Mouse (Mus musculus) megakaryocyte, embryonic 14.5 days (primary cell): Measurements from ENCODE around the gene Dock2. TPM values are rescaled to one million over a fixed set of nuclear protein-coding genes. Genes with fewer than 3 reads are reported as not detected.

Experiments
- H3K27me3 ChIP-seq: replicated peaks from 2 replicates; pipeline ENCODE3; 2012; ENCODE audit warnings: inconsistent platforms
- H3K36me3 ChIP-seq: replicated peaks from 2 replicates; pipeline ENCODE3; 2012; ENCODE audit warnings: low read length, inconsistent platforms, mixed read lengths
- H3K4me1 ChIP-seq: 2 replicates; pipeline ENCODE4 v1.6.1; 2012; ENCODE audit warnings: inconsistent platforms
- H3K4me3 ChIP-seq: replicated peaks from 2 replicates; pipeline ENCODE3; 2012; ENCODE audit warnings: moderate library complexity, mild to moderate bottlenecking, inconsistent platforms
- H3K9me3 ChIP-seq: 2 replicates; pipeline ENCODE4 v1.6.1; 2012; ENCODE audit warnings: inconsistent platforms
- FLI1 ChIP-seq: IDR thresholded peaks from 2 replicates; pipeline ENCODE4 v1.6.1; 2012; ENCODE audit warnings: low read length, inconsistent platforms, mixed read lengths
- GATA1 ChIP-seq: IDR thresholded peaks from 3 replicates; pipeline ENCODE4 v1.6.1; 2012; ENCODE audit warnings: mixed read lengths, low read length, inconsistent platforms, borderline replicate concordance
- polyA plus RNA-seq: library from polyadenylated mRNA; stranded (reverse); fragments of >175 nt; gene quantifications from 2 replicates; pipeline ENCODE4 v1.2.3, GENCODE M21; 2012; ENCODE audit warnings: low replicate concordance; ENCODE audit not compliant: insufficient read depth

Gene Dock2
- polyA plus RNA-seq, 1 experiment = 15.1 TPM

DNA sequence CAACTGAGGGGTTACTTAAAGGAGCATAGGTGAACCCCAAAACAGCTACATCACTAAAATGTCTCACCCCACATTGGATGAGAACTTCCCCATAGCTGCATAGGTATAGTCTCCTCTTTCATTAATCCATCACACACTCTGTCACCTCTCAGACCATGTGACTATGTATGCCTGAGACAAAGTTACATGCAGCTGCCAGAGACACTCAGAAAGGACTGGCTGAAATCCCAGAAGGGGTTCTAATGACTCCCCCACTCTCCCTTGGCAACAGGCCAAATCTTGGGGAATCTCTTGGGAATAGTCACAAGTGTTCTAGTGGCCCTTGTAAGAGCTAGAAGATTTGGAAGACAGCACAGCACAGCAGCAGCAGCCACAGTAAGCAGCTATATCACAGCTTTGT is 1.2 kb upstream of the Dock2 start:
- peaks cover 10% of the 10 kb centered on the region for H3K9me3 ChIP-seq
- peaks cover 17% of the 10 kb centered on the region for H3K27me3 ChIP-seq
- peaks cover 5% of the 10 kb centered on the region for H3K36me3 ChIP-seq
- H3K4me1 ChIP-seq = peaks cover 37% of the 10 kb centered on the region
- H3K4me3 ChIP-seq = no peak overlapping the region
- TF ChIP-seq GATA1 (no peak), FLI1 (no peak)

DNA sequence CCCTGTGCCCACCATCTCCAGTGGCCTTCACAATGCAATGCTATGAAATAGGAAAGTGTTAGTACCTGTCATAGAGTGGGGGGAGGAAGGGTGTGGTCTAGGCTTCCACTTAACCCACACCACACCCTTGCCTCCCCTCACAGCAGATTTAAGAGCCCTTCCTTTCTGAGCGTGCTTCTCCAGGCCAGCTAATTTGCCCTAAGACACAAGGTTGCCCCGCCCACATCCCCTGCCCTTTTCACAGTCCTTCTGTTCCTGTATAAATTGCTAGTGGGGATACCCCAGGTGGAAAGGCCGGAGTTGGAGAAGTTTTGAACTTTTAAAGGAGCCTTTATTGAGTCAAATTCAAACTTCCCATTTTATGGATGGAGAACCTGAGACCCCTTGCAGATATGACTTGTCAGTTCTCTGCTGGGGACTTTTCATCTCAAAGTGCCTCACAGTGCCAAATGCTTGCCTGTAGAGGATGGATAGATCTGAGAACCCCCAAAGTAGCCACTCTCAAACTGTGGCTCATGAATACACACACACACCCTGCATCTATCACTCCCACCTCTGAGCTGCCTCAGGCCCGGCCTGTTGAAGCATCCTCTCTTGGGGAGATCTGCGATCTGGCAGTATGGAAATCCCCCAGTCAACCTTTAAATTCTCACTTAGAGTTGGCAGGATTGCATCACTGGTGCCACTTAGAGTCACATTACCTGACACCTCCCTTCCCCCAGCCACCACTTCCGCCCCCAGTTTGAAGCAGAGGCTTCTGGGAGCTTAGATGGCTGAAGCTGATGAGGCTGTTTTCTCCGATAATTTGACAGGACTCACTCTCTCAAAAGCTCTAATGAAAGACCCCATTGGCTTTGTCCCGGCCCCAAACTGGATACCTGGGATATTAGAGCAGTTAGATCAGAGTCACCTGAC is 919 bp downstream of the Dock2 start:
- no peak for TF ChIP-seq GATA1
- TF ChIP-seq FLI1 = no peak
- peaks cover 3% of the 10 kb centered on the region; the same call in 1 of the 2 replicates for H3K9me3 ChIP-seq

DNA sequence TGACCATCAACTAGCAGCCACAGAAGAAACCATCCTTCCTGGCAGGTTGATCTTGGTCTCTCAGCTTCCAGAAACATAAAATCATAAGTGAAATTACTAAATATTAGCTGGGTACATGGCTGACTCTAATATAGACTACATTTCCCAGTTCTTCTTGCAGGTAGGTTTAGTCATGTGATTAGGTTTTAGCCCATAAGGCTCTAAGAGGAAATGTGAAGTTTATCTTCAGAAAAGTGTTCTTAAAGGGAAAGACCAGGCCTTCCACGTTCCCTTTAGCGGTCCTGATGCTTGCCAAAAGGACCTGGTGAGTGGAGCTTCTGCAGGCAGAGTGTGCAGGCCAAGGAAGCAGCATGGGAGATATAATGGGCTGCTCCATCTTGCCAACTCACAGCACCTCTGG is 2.9 kb downstream of the Dock2 start:
- H3K4me3 ChIP-seq = no peak overlapping the region
- peaks cover 57% of the 10 kb centered on the region for H3K4me1 ChIP-seq
- peaks cover 5% of the 10 kb centered on the region for H3K36me3 ChIP-seq
- H3K9me3 ChIP-seq = peaks cover 3% of the 10 kb centered on the region; the same call in 1 of the 2 replicates
- TF ChIP-seq FLI1 (no peak), GATA1 (no peak)
- peaks cover 30% of the 10 kb centered on the region for H3K27me3 ChIP-seq

More for the DNA sequence above, 919 bp downstream of the Dock2 start:
- Histone ChIP-seq H3K4me3 (peak overlapping the region; percentile 95), H3K27me3 (peaks cover 21% of the 10 kb centered on the region), H3K4me1 (peaks cover 48% of the 10 kb centered on the region), H3K36me3 (peaks cover 5% of the 10 kb centered on the region)

DNA sequence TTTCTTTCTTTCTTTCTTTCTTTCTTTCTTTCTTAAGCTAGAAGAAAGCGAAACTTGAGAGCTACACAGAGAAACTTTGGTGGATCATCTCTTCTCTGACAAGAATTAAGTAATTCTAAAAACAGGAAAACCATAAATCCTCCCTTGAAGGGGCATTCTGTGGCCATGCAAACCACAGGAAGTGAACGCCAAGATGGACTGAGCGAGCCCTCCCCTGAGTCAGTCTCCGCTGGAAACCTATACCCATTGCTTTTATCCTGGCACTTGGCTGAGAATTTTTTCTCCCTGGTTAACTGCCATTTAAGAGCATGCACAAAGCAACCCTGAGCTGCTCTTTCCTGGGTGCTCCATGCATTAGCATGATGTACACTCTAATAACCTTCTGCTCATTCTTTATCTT is 3.7 kb downstream of the Dock2 start:
- no peaks in the 10 kb centered on the region for H3K9me3 ChIP-seq
- no peak for TF ChIP-seq FLI1
- no peak for TF ChIP-seq GATA1
- H3K4me1 ChIP-seq = peaks cover 57% of the 10 kb centered on the region
- H3K4me3 ChIP-seq = peak overlapping the region; percentile 79
- H3K27me3 ChIP-seq = peaks cover 36% of the 10 kb centered on the region
- peaks cover 5% of the 10 kb centered on the region for H3K36me3 ChIP-seq

DNA sequence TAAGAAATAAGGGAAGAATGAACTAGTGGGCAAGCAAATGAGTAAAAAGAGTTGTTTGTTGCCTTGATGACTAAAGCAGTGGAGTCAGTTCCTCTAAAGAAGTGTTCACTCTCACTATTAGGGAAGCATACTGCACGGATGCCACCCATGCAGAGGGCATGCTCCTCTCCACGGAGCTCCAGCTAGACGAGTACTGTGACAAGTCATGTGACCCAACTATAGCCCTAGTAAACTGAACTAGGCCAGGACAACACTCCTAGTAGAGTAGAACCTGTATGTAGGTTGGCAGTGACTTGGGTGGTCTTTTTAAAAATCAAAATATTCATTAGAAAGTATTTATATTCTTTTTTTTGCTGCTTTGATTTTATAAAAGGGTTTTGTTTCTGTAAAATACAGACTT is 5.3 kb downstream of the Dock2 start:
- Histone ChIP-seq H3K36me3 (peaks cover 7% of the 10 kb centered on the region), H3K9me3 (no peaks in the 10 kb centered on the region), H3K27me3 (peaks cover 41% of the 10 kb centered on the region), H3K4me1 (peaks cover 50% of the 10 kb centered on the region), H3K4me3 (no peak overlapping the region)
- no peak for TF ChIP-seq FLI1
- TF ChIP-seq GATA1 = no peak

DNA sequence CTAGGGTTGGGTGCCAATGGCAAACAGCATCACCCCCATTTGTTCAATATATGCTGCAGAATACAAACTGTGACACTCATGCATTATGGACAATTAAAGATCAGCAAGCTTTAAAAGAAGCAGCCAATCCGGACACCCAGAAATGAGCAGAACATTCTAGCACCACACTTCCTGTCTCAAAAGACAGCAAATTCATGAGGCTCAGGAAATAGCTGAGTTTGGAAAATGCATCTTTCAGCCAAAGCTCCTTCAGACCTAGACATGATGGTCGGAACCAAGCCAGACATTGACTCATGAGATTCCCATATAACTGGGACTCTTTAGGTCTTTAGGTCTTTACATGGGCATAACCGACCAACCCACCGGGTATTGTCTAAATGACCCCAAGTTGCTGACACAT is 6.2 kb downstream of the Dock2 start:
- Histone ChIP-seq H3K4me1 (peaks cover 42% of the 10 kb centered on the region), H3K27me3 (peaks cover 44% of the 10 kb centered on the region), H3K4me3 (no peak overlapping the region), H3K36me3 (peaks cover 8% of the 10 kb centered on the region), H3K9me3 (no peaks in the 10 kb centered on the region)
- no peak for TF ChIP-seq GATA1
- no peak for TF ChIP-seq FLI1

DNA sequence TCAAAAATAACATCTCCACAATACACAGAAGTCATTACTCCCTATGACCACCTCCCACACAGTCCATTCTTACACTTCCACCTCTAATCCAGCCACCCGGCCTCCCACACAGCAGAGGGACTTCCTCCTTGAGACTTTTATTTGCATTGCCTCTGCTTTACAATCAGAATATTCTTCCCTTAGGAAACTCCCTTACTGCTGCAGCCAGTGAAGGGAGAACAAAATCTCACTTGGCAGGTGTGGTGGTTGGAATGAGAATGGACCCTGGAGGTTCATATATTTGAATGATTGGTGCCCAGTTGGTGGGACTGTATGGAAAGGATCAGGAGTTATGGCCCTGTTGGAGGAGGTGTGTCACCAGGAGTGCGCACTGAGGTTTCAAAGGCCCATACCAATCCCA is 7.6 kb downstream of the Dock2 start:
- Histone ChIP-seq H3K9me3 (no peaks in the 10 kb centered on the region), H3K4me1 (peaks cover 46% of the 10 kb centered on the region), H3K27me3 (peaks cover 47% of the 10 kb centered on the region), H3K36me3 (peaks cover 5% of the 10 kb centered on the region), H3K4me3 (no peak overlapping the region)
- TF ChIP-seq FLI1 (no peak), GATA1 (no peak)

DNA sequence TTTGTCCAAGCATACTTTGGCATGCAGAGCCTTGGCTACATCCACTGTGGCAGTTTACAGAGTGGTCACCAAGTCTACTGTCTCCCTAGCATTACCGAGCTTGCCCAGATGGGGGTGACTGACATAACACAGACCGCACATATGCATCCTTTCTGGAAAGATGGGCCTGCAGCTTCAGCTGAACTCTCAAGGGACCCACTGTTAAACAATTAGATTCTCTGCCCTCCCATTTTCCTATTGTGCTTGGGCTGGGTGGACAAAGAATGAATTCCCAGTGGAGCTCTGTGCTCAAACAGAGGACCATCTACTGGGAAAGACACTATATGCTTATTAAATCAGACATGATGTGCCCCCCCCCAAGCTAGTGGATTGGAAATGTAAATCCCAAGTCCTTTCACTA is 9.1 kb downstream of the Dock2 start:
- peaks cover 54% of the 10 kb centered on the region for H3K27me3 ChIP-seq
- H3K4me1 ChIP-seq = peaks cover 42% of the 10 kb centered on the region
- no peak overlapping the region for H3K4me3 ChIP-seq
- TF ChIP-seq FLI1 = no peak
- TF ChIP-seq GATA1 = no peak
- H3K36me3 ChIP-seq = peaks cover 5% of the 10 kb centered on the region
- no peaks in the 10 kb centered on the region for H3K9me3 ChIP-seq

DNA sequence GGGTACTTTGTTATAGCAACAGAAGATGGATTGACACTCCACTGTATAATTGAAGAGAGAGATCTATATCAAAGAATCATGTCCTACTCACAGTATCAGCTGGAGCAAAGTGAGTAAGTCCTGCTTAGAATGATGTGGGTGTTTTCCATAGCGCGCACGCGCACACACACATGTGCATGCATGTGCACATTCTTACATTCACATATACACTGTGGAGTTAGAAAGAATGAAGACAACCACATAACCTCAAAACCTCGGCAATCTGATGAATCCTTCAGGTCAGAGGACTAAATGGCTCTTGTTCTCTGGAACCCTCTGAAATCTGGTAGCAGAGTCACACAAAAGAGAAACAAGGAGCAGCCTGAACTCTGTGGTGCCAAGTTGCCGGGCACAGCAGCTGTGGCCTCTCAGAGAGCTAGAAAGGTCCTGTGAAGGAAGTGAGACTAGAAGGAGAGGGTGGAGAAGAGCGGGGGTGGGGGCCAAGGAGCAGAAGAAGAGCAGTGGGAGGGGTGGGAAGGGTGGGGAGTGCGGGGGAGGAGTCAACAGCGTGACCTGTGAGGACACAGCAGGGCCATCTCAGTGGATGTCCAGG is 10.3 kb downstream of the Dock2 start:
- peaks cover 57% of the 10 kb centered on the region for H3K27me3 ChIP-seq
- peaks cover 14% of the 10 kb centered on the region for H3K36me3 ChIP-seq
- no peaks in the 10 kb centered on the region for H3K9me3 ChIP-seq
- H3K4me1 ChIP-seq = peaks cover 44% of the 10 kb centered on the region
- no peak for TF ChIP-seq GATA1
- TF ChIP-seq FLI1 = no peak
- no peak overlapping the region for H3K4me3 ChIP-seq

DNA sequence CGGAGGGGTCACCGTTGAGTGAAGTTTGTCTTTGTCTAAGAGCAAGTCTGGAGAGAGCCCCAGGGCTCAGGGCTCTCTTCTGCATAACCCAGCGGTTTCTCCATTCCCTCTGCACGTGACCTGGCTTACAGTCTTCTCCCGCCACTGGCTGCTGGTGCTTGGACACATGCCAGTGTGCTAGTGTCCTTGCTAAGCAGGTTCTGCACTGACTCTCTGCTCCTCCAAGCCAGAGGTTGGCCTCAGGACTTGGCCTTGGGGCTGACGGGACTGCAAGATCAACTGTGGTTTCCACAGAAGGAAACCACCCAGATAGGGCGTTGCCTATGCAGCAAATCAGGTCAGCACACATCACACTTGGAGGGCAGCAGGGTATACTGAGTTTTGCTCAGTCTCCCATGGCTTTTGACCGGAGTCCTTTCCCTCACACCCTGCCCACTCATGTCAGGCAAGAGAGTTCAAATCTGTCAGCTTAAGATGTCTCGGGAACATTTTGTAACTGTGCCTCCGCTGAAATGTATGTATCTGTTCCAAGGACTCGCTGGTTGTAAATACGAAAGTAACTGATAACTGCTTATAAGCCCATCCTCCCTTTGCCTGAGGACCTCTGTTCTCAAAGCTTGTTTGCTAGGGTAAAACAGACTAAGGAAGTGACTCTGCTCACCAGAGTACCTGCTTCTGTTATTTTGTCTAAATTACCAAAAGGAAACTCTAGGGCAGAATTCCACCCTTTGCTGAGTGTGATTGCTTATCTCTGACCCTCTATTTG is 12.3 kb downstream of the Dock2 start:
- Histone ChIP-seq H3K4me1 (peaks cover 30% of the 10 kb centered on the region), H3K36me3 (peaks cover 17% of the 10 kb centered on the region), H3K27me3 (peaks cover 43% of the 10 kb centered on the region), H3K4me3 (peak overlapping the region; percentile 59), H3K9me3 (peaks cover 4% of the 10 kb centered on the region; the same call in 1 of the 2 replicates)
- TF ChIP-seq FLI1 = no peak
- TF ChIP-seq GATA1 = no peak
